Mouse (Mus musculus) thymus, adult 18-20 months (tissue): ENCODE measurements at regions not wholly inside any gene's neighbourhood (a gene's known extent, or its start where the extent isn't known, plus 50 kb on each side); places are given as distances from the start of the nearest gene placed in this dataset.
A peak's percentile ranks its signal among the peaks of the same experiment; 100 is the strongest.
"Not testable (repeated sequence)": the region's sequence is repeated elsewhere in the genome, so short reads cannot be mapped to it uniquely, and the experiment has no call there.

ENCODE experiments used
- DNase-seq, 2 experiments: peaks; one replicate each; pipeline ENCODE4 v3.0.0; 2022; ENCODE audit warnings: mixed read lengths in 2 of 2

GRCm38 (mm10) chr16:8914183-8914582 is 84.3 kb downstream of the 1810013L24Rik start:
- DNase-seq, result not testable (repeated sequence)

GRCm38 (mm10) chr16:8916091-8916490 is 86.2 kb downstream of the 1810013L24Rik start:
- no peak for DNase-seq

GRCm38 (mm10) chr16:8918741-8919535 is 89.0 kb downstream of the 1810013L24Rik start:
- DNase-seq, result no peak

- DNase-seq, result no peak
These were observed 94.8 kb downstream of the 1810013L24Rik start for GRCm38 (mm10) chr16:8924732-8925131.

GRCm38 (mm10) chr16:8931961-8932360 is 102.1 kb downstream of the 1810013L24Rik start:
- no peak for DNase-seq

GRCm38 (mm10) chr16:8933121-8933520 is 103.2 kb downstream of the 1810013L24Rik start:
- no peak for DNase-seq

GRCm38 (mm10) chr16:8936446-8936845 is 106.5 kb downstream of the 1810013L24Rik start:
- no peak for DNase-seq

- DNase-seq, result no peak
These were observed 108.6 kb downstream of the 1810013L24Rik start for GRCm38 (mm10) chr16:8938516-8938915.

- no peak for DNase-seq
These were observed 109.2 kb downstream of the 1810013L24Rik start for GRCm38 (mm10) chr16:8939136-8939535.

- DNase-seq, result no peak
These were observed 114.7 kb downstream of the 1810013L24Rik start for GRCm38 (mm10) chr16:8944412-8945102.

GRCm38 (mm10) chr16:8947846-8948245 is 117.9 kb downstream of the 1810013L24Rik start:
- no peak for DNase-seq

GRCm38 (mm10) chr16:8951156-8951899 is 121.4 kb downstream of the 1810013L24Rik start:
- no peak for DNase-seq

GRCm38 (mm10) chr16:8961739-8962138 is 131.8 kb downstream of the 1810013L24Rik start:
- no peak for DNase-seq

GRCm38 (mm10) chr16:8993521-8994250 is 163.8 kb downstream of the 1810013L24Rik start:
- no peak for DNase-seq

GRCm38 (mm10) chr16:8994521-8994920 is 164.6 kb downstream of the 1810013L24Rik start:
- no peak for DNase-seq

GRCm38 (mm10) chr16:8997250-8997649 is 167.3 kb downstream of the 1810013L24Rik start:
- no peak for DNase-seq

GRCm38 (mm10) chr16:9004012-9004411 is 174.1 kb downstream of the 1810013L24Rik start:
- no peak for DNase-seq

GRCm38 (mm10) chr16:9005933-9006332 is 176.0 kb downstream of the 1810013L24Rik start:
- DNase-seq, result no peak

- DNase-seq, result peak; percentile 5 to 17
These were observed 179.6 kb downstream of the 1810013L24Rik start for GRCm38 (mm10) chr16:9009361-9010083.

- DNase-seq, result no peak
These were observed 181.2 kb downstream of the 1810013L24Rik start for GRCm38 (mm10) chr16:9011077-9011476.

- no peak for DNase-seq
These were observed 181.8 kb downstream of the 1810013L24Rik start for GRCm38 (mm10) chr16:9011691-9012090.
